Mouse (Mus musculus): Measurements from ENCODE around the gene Clcnka.

Gene Clcnka

GRCm38 (mm10) chr4:141379674-141380073, 18.9 kb downstream of the Clcnka start:
- no peak for DNase-seq (ENCODE audit: low read depth)

GRCm38 (mm10) chr4:141372426-141372825, 26.1 kb downstream of the Clcnka start:
- no peak for DNase-seq (ENCODE audit: low read depth)

- no peak for DNase-seq (ENCODE audit: low read depth)
Observed at GRCm38 (mm10) chr4:141367997-141368791, 30.3 kb downstream of the Clcnka start, which contains the start of gene Fam131c. Gene Fam131c, plus strand, starts transcription at chr4:141368220.

- peak; percentile 15 for DNase-seq (ENCODE audit: low read depth)
Observed at GRCm38 (mm10) chr4:141365876-141366275, 32.6 kb downstream of the Clcnka start.

- no peak for DNase-seq (ENCODE audit: low read depth)
Observed at GRCm38 (mm10) chr4:141365126-141365525, 33.4 kb downstream of the Clcnka start.

- peak; percentile 78 for DNase-seq (ENCODE audit: low read depth)
Observed at GRCm38 (mm10) chr4:141362937-141363548, 35.5 kb downstream of the Clcnka start.

GRCm38 (mm10) chr4:141360846-141361245, 37.7 kb downstream of the Clcnka start:
- DNase-seq (ENCODE audit: low read depth), result peak; percentile 70

- no peak for DNase-seq (ENCODE audit: low read depth)
Observed at GRCm38 (mm10) chr4:141359222-141359621, 39.3 kb downstream of the Clcnka start.

- no peak for DNase-seq (ENCODE audit: low read depth)
Observed at GRCm38 (mm10) chr4:141357811-141358210, 40.7 kb downstream of the Clcnka start.

- no peak for DNase-seq (ENCODE audit: low read depth)
Observed at GRCm38 (mm10) chr4:141353868-141354267, 44.7 kb downstream of the Clcnka start.

GRCm38 (mm10) chr4:141352986-141353385, 45.5 kb downstream of the Clcnka start:
- DNase-seq (ENCODE audit: low read depth), result no peak

GRCm38 (mm10) chr4:141351972-141352371, 46.6 kb downstream of the Clcnka start:
- no peak for DNase-seq (ENCODE audit: low read depth)

- no peak for DNase-seq (ENCODE audit: low read depth)
Observed at GRCm38 (mm10) chr4:141350015-141350414, 48.5 kb downstream of the Clcnka start.

- DNase-seq (ENCODE audit: low read depth), result no peak
Observed at GRCm38 (mm10) chr4:141348616-141349015, 49.9 kb downstream of the Clcnka start.

- DNase-seq (ENCODE audit: low read depth), result peak; percentile 73
Observed at GRCm38 (mm10) chr4:141347365-141347797, 51.1 kb downstream of the Clcnka start.

- peak; percentile 21 for DNase-seq (ENCODE audit: low read depth)
Observed at GRCm38 (mm10) chr4:141345219-141345618, 53.3 kb downstream of the Clcnka start.

- no peak for DNase-seq (ENCODE audit: low read depth)
Observed at GRCm38 (mm10) chr4:141343515-141343914, 55.0 kb downstream of the Clcnka start.

- DNase-seq (ENCODE audit: low read depth), result no peak
Observed at GRCm38 (mm10) chr4:141341477-141341876, 57.0 kb downstream of the Clcnka start.

GRCm38 (mm10) chr4:141338853-141339252, 59.7 kb downstream of the Clcnka start:
- DNase-seq (ENCODE audit: low read depth), result no peak

- no peak for DNase-seq (ENCODE audit: low read depth)
Observed at GRCm38 (mm10) chr4:141337986-141338385, 60.5 kb downstream of the Clcnka start.

GRCm38 (mm10) chr4:141336196-141336595, 62.3 kb downstream of the Clcnka start:
- no peak for DNase-seq (ENCODE audit: low read depth)

- DNase-seq (ENCODE audit: low read depth), result no peak
Observed at GRCm38 (mm10) chr4:141335263-141335796, 63.2 kb downstream of the Clcnka start.

GRCm38 (mm10) chr4:141334695-141335094, 63.8 kb downstream of the Clcnka start:
- no peak for DNase-seq (ENCODE audit: low read depth)
